Mouse (Mus musculus) midbrain, postnatal 0 days (tissue): Measurements from ENCODE around the gene Noxa1. TPM values are rescaled to one million over a fixed set of nuclear protein-coding genes. Genes with fewer than 3 reads are reported as not detected.

ENCODE experiments used
- ATAC-seq: fragments of 200-750 bp; cut with Nextera tagmentation; 2 replicates; pipeline ENCODE4 v1.8.0; 2017; ENCODE audit warnings: moderate number of reproducible peaks, mild to moderate bottlenecking, moderate TSS enrichment, moderate library complexity; ENCODE audit not compliant: low FRiP score
- DNase-seq: peaks from one replicate; pipeline ENCODE4 v3.0.0-alpha.2; 2015; ENCODE audit warnings: low spot score
- H3K27ac ChIP-seq: fragments of 300-500 bp; sonication (generic); 2 replicates; pipeline ENCODE4 v1.5.1; 2014; ENCODE audit warnings: low read depth, mild to moderate bottlenecking, low read length, mixed read lengths
- H3K27me3 ChIP-seq: fragments of 300-500 bp; sonication (generic); 2 replicates; pipeline ENCODE4 v1.6.1; 2014; ENCODE audit warnings: low read length, control low read depth, mixed read lengths; ENCODE audit not compliant: insufficient read depth
- H3K36me3 ChIP-seq: fragments of 300-500 bp; sonication (generic); 2 replicates; pipeline ENCODE4 v1.6.1; 2014; ENCODE audit warnings: low read length, control low read depth, mixed read lengths; ENCODE audit not compliant: insufficient read depth
- H3K4me1 ChIP-seq: fragments of 300-500 bp; sonication (generic); 2 replicates; pipeline ENCODE4 v1.6.1; 2014; ENCODE audit warnings: mild to moderate bottlenecking, control low read depth, antibody characterized with exemption, low read length, mixed read lengths; ENCODE audit not compliant: insufficient read depth
- H3K4me2 ChIP-seq: fragments of 300-500 bp; sonication (generic); 2 replicates; pipeline ENCODE4 v1.6.1; 2014; ENCODE audit warnings: low read depth, mild to moderate bottlenecking, low read length, mixed read lengths; ENCODE audit not compliant: poor library complexity, severe bottlenecking
- H3K4me3 ChIP-seq: fragments of 300-500 bp; sonication (generic); 2 replicates; pipeline ENCODE4 v1.5.1; 2014; ENCODE audit warnings: low read depth, mild to moderate bottlenecking, low read length, moderate library complexity
- H3K9ac ChIP-seq: fragments of 300-500 bp; sonication (generic); replicated peaks from 2 replicates; pipeline ENCODE4 v1.6.1; 2014; ENCODE audit warnings: mild to moderate bottlenecking, low read length, moderate library complexity, mixed read lengths; ENCODE audit not compliant: poor library complexity, severe bottlenecking
- H3K9me3 ChIP-seq: fragments of 300-500 bp; sonication (generic); 2 replicates; pipeline ENCODE4 v1.6.1; 2016; ENCODE audit warnings: low read length, control low read depth
- CTCF ChIP-seq: IDR thresholded peaks from 2 replicates; pipeline ENCODE4 v1.5.1; 2016; ENCODE audit warnings: antibody characterized with exemption, mild to moderate bottlenecking
- WGBS: fragments of 180-500 bp; shearing (Covaris S2); extraction: QIAGEN DNeasy Blood & Tissue Kit; methylation state at CpG from one replicate; pipeline ENCODE4 v1.1.7; 2014; 5-methylcytosine and 5-hydroxymethylcytosine counted together
- polyA plus RNA-seq: library from polyadenylated mRNA; unstranded; fragments of >200 nt; fragmentation: Nextera tagmentation; extraction: Ambion mirVana; gene quantifications from 2 replicates; pipeline ENCODE4 v1.2.1, GENCODE M21; 2015
- total RNA-seq: library from RNA; depleted of rRNA; stranded (reverse); fragments of >200 nt; gene quantifications from 2 replicates; pipeline ENCODE4 v1.2.3, GENCODE M21; 2014

The Noxa1 gene
- total and polyA plus RNA-seq, 2 experiments from 2014 or later = not detected

DNA sequence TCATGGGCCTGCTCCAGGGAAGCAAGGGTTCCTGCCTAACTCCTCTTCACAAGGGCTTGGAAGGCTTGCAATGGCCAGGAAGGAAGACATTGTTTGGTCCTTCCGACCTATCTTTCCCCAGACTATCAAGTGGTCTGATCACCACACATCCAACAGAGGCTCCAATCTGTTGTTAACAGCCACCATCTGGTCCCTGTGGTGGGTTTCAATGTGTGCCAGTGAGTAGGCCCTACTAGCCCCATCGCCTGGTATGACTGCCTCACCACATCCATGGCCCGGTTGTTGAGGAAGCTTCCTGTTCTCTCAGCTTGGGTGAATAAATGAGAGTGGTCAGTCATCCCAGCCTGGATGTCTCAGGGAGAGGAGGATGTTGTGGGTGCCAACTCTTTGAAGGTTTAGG, 6.3 kb downstream of the Noxa1 start:
- no peak overlapping the region for H3K4me3 ChIP-seq
- H3K36me3 ChIP-seq = no peaks in the 10 kb centered on the region
- WGBS = 90% methylated on average over 3 of the region's 3 CpGs
- H3K27ac ChIP-seq = no peak overlapping the region
- ATAC-seq (no peak), DNase-seq (no peak)
- no peaks in the 10 kb centered on the region for H3K4me1 ChIP-seq
- H3K27me3 ChIP-seq = no peaks in the 10 kb centered on the region
- no peaks in the 10 kb centered on the region for H3K9me3 ChIP-seq
- no peak overlapping the region for H3K9ac ChIP-seq
- TF ChIP-seq CTCF = no peak
- H3K4me2 ChIP-seq = no peak overlapping the region

GRCm38 (mm10) chr2:25087842-25088241, 7.1 kb downstream of the Noxa1 start:
- no peak for TF ChIP-seq CTCF
- Histone ChIP-seq H3K4me1 (no peaks in the 10 kb centered on the region), H3K27me3 (no peaks in the 10 kb centered on the region), H3K4me3 (no peak overlapping the region), H3K27ac (no peak overlapping the region), H3K36me3 (no peaks in the 10 kb centered on the region), H3K9me3 (no peaks in the 10 kb centered on the region), H3K4me2 (no peak overlapping the region), H3K9ac (no peak overlapping the region)
- no peak for ATAC-seq
- DNase-seq = no peak
- 96% methylated on average over 2 of the region's 2 CpGs for WGBS

DNA sequence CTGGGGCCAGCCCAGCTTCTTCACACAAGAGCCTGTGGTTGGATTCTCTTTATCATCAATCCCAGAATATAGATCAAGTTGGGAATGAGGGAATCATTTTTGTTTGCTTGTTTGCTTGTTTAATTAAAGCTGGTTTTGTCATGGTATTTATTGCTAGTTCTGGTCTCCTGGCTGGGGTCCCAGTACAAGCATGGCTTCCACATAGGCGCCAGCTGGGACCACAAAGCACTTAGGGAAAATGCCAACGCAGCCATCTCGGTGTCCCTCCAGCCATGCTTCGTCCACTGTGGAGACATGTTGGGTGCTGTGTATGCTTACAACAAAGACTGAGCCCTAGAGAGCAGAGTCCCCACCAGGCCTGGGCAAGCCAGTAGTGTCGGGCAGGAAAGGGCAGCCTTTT, 9.4 kb downstream of the Noxa1 start:
- Histone ChIP-seq H3K4me1 (no peaks in the 10 kb centered on the region), H3K9ac (no peak overlapping the region), H3K36me3 (no peaks in the 10 kb centered on the region), H3K27me3 (no peaks in the 10 kb centered on the region), H3K4me3 (no peak overlapping the region), H3K9me3 (no peaks in the 10 kb centered on the region), H3K27ac (no peak overlapping the region), H3K4me2 (no peak overlapping the region)
- 86% methylated on average over 5 of the region's 5 CpGs for WGBS
- ATAC-seq (no peak), DNase-seq (no peak)
- no peak for TF ChIP-seq CTCF

GRCm38 (mm10) chr2:25083697-25084096, 11.3 kb downstream of the Noxa1 start:
- 77% methylated on average over 4 of the region's 4 CpGs for WGBS
- no peak for DNase-seq
- no peaks in the 10 kb centered on the region for H3K27me3 ChIP-seq
- H3K4me1 ChIP-seq = no peaks in the 10 kb centered on the region
- H3K4me2 ChIP-seq = no peak overlapping the region
- no peak overlapping the region for H3K9ac ChIP-seq
- H3K36me3 ChIP-seq = no peaks in the 10 kb centered on the region
- H3K9me3 ChIP-seq = no peaks in the 10 kb centered on the region
- H3K27ac ChIP-seq = no peak overlapping the region
- H3K4me3 ChIP-seq = no peak overlapping the region
- no peak for TF ChIP-seq CTCF
- no peak for ATAC-seq

- TF ChIP-seq CTCF = no peak
- Histone ChIP-seq H3K4me2 (no peak within 1 kb of the TSS), H3K9ac (no peak within 1 kb of the TSS), H3K27ac (no peak within 1 kb of the TSS), H3K36me3 (no peaks in the 10 kb centered on the region), H3K4me1 (no peaks in the 10 kb centered on the region), H3K27me3 (no peaks in the 10 kb centered on the region), H3K9me3 (no peaks in the 10 kb centered on the region), H3K4me3 (no peak within 1 kb of the TSS)
- ATAC-seq = no peak
- 71% methylated on average over 5 of the region's 5 CpGs for WGBS
- DNase-seq = no peak
Observed at GRCm38 (mm10) chr2:25080076-25080475, 14.9 kb downstream of the Noxa1 start, which contains the start of gene Entpd8. Gene Entpd8, plus strand, starts transcription at chr2:25080304.

DNA sequence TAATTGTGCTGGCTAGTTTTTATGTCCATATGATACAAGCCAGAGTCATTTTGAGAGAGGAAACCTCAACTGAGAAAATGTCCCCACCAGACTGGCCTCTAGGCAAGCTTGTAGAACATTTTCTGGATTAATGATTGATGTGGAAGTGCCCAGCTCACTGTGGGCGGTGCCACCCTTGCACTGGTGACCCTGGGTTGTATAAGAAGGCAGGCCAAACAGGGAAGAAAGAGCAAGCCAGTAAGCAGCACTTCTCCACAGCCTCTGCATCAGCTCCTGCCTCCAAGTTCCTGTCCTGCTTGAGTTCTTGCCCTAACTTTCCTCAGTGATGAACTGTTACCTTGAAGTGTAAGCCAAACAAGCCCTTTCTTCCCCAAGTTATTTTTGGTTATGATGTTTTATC, 16.0 kb downstream of the Noxa1 start:
- WGBS = 81% methylated on average over 1 of the region's 1 CpGs
- DNase-seq (no peak), ATAC-seq (no peak)
- Histone ChIP-seq H3K9me3 (no peaks in the 10 kb centered on the region), H3K4me2 (no peak overlapping the region), H3K4me1 (no peaks in the 10 kb centered on the region), H3K36me3 (no peaks in the 10 kb centered on the region), H3K27ac (no peak overlapping the region), H3K4me3 (no peak overlapping the region), H3K9ac (no peak overlapping the region), H3K27me3 (no peaks in the 10 kb centered on the region)
- no peak for TF ChIP-seq CTCF
